Mouse (Mus musculus): ENCODE data around the gene Gm3047.
"Not testable (repeated sequence)": the region's sequence is repeated elsewhere in the genome, so short reads cannot be mapped to it uniquely, and the experiment has no call there.

The Gm3047 gene

GRCm38 (mm10) chr14:4555105-4555504 lies at the start of gene Gm3047:
Gene Gm3047 (plus strand): TSS chr14:4555405.
- in situ Hi-C loops (cut with MboI; ENCODE audit: low sequenced_read_pairs): not testable (repeated sequence)
